Mouse (Mus musculus): Measurements from ENCODE around the gene Gm26657. TPM values are rescaled to one million over a fixed set of nuclear protein-coding genes. Genes with fewer than 3 reads are reported as not detected.

Gene Gm26657
- total RNA-seq (2021) = not detected
- long read RNA-seq, experiment 1 = 0 reads
- long read RNA-seq, experiment 2 = 0 reads

- DNase-seq = no peak
Measured at GRCm38 (mm10) chr4:56740020-56740485, at the start of gene Gm26657. Gene Gm26657 (plus strand): TSS chr4:56740070.

GRCm38 (mm10) chr4:56696401-56696800 is 43.5 kb upstream of the Gm26657 start:
- no peak for DNase-seq

- no peak for DNase-seq
Measured at GRCm38 (mm10) chr4:56698671-56699070, 41.2 kb upstream of the Gm26657 start.

- DNase-seq = peak; percentile 15
Measured at GRCm38 (mm10) chr4:56702234-56702633, 37.6 kb upstream of the Gm26657 start.

GRCm38 (mm10) chr4:56713155-56713554 is 26.7 kb upstream of the Gm26657 start:
- no peak for DNase-seq

- DNase-seq = no peak
Measured at GRCm38 (mm10) chr4:56716801-56717200, 23.1 kb upstream of the Gm26657 start.

GRCm38 (mm10) chr4:56717932-56718331 is 21.9 kb upstream of the Gm26657 start:
- DNase-seq = no peak

GRCm38 (mm10) chr4:56718573-56719442 is 21.1 kb upstream of the Gm26657 start:
- DNase-seq = no peak

- no peak for DNase-seq
Measured at GRCm38 (mm10) chr4:56719456-56719855, 20.4 kb upstream of the Gm26657 start.

GRCm38 (mm10) chr4:56720403-56720802 is 19.5 kb upstream of the Gm26657 start:
- DNase-seq = no peak

GRCm38 (mm10) chr4:56721469-56721868 is 18.4 kb upstream of the Gm26657 start:
- DNase-seq = no peak

GRCm38 (mm10) chr4:56722346-56722745 is 17.5 kb upstream of the Gm26657 start:
- DNase-seq = no peak

GRCm38 (mm10) chr4:56723237-56723636 is 16.6 kb upstream of the Gm26657 start:
- no peak for DNase-seq

- no peak for DNase-seq
Measured at GRCm38 (mm10) chr4:56725839-56726238, 14.0 kb upstream of the Gm26657 start.

- no peak for DNase-seq
Measured at GRCm38 (mm10) chr4:56740611-56741010, 741 bp downstream of the Gm26657 start.

- DNase-seq = no peak
Measured at GRCm38 (mm10) chr4:56741041-56741493, 1.2 kb downstream of the Gm26657 start, which contains the start of gene Actl7b. Gene Actl7b (minus strand): TSS chr4:56741443.

- no peak for DNase-seq
Measured at GRCm38 (mm10) chr4:56742698-56743097, 2.8 kb downstream of the Gm26657 start.

GRCm38 (mm10) chr4:56743363-56744195 is 3.7 kb downstream of the Gm26657 start, which contains the start of gene Actl7a:
Gene Actl7a (plus strand): TSS chr4:56743413.
- DNase-seq = no peak

- no peak for DNase-seq
Measured at GRCm38 (mm10) chr4:56746345-56746744, 6.5 kb downstream of the Gm26657 start.

GRCm38 (mm10) chr4:56747456-56747855 is 7.6 kb downstream of the Gm26657 start:
- no peak for DNase-seq

- DNase-seq = no peak
Measured at GRCm38 (mm10) chr4:56756021-56756420, 16.2 kb downstream of the Gm26657 start.

- no peak for DNase-seq
Measured at GRCm38 (mm10) chr4:56756966-56757600, 17.2 kb downstream of the Gm26657 start.

Measured in gastrocnemius, postnatal 25 days (tissue).